Mouse (Mus musculus) G1E-ER4 (cell line): ENCODE measurements around the gene Lipc. TPM values are rescaled to one million over a fixed set of nuclear protein-coding genes. Genes with fewer than 3 reads are reported as not detected.

Experiments
- GATA1 ChIP-seq: IDR thresholded peaks from one replicate; pipeline ENCODE4 v1.8.0; 2012; ENCODE audit warnings: low read length, inconsistent platforms
- polyA plus RNA-seq: library from polyadenylated mRNA; stranded (reverse); fragments of >175 nt; gene quantifications from 2 replicates; pipeline ENCODE4 v1.2.3, GENCODE M21; 2012

Gene Lipc
- polyA plus RNA-seq, 1 experiment = not detected

DNA sequence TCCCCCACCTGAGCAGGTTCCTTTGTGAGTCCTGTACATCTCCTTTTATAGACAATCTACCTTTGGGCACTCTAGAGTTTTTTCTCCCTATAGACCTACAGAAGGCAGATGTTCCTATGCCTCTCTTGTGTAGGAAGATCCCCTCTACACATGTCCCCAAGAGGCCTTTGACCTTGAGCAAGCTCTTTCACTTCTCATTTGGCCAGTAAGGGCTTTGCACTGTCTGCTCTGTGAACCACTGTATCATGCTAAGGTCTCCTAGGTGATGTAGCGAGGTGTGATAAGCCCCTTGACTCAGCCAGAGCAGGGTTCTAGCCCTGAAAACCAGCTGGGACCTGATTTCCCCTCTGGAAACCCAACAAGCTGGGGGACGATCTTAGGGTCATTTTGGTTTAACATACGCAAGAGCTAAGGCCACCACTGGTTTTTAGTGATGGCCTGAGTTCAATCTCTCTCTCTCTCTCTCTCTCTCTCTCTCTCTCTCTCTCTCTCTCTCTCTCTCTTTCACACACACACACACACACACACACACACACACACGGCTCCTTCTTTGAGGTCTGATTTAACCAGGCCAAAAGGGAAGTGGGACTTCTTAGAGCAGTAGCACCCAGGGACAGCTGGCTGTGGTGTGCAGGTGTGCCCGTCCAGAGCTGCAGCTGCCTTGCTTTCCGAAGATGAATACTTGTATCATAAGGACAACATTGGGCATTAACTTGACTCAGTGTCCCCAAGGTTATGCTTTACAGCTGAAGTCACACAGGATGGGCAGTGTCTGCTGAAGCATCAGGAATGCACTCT is 118.7 kb downstream of the Lipc start:
- no peak for TF ChIP-seq GATA1

DNA sequence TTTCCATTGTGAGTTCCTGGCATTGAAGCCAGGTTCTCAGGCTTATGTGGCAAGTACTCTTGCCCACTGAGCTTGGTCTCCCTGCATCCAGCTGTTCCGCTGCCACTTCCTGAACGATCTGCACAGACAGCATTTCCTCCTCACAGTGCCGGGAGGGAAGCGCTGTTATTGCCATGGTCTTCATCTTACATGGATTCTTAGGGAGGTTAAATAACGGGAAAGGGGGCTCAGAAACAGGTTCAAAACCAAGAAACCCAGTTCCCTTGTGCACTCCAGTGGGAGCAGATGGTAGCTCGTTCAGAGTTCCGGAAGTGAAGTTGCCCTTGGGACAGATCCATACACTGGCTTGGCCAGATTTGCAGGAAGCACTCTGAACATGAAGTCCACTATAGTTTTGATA is 119.8 kb downstream of the Lipc start:
- TF ChIP-seq GATA1 = no peak

DNA sequence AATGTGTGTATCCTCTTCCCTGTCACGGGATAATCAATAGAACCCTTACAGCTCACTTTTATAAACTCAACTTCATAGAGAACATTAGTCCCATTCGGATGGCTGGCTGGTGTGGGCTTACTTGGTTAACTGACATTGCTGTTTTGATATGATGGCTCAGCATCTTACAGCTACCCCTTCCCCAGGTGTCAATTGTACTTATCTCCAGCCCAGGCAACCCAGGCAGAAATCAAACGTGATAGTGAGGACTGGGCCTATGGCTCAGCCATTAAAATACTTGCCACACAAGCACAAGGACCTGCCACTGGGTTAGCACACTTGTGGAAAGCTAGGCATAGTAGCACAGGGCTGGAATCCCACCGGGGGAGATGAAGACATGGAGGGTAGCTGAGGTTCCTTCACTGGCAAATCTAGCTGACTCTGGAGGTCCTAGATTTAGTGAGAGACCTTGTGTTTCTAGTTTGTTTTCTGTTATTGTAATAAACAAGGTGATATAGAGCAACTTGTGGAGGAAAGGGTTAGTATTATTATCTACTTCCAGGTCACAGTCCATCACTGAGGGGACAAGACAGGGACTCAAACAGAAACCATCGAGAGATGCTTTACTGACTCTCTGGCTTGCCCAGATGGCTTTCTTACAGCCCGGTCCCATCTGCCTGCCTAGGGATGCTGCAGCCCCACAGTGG is 121.0 kb downstream of the Lipc start:
- no peak for TF ChIP-seq GATA1

DNA sequence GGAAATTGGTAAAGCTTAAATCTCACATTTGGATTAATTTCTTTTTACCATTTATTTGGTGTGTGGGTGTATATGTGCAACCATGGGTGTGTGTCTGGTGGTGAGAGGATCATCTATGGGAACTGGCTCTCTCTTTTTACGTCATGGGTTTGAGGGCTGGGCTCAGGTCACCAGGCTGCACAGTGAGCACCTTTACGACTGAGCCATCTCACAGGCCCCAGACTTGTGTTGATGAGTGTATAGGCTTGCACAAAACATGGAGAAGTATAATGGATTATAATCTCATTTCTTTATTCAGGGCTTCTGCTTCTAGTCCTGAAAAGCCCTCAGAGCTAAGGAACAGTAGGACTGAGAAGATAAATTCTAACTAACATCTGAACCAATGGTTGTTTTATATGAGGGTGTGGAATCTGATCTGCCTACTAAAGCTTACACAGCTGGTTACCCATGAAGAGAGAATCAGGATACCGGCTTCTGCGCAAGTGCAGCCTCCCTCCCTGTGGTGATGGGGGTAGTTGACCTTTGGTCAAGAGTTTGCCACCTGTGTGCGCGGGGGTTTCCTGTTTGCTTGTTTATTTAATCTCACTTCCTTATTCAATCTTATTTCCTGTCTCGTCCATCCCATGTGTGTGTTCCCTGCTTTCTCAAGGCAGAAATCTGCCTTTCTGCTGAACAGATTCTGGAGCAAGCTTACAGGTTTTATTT is 122.1 kb downstream of the Lipc start:
- no peak for TF ChIP-seq GATA1

DNA sequence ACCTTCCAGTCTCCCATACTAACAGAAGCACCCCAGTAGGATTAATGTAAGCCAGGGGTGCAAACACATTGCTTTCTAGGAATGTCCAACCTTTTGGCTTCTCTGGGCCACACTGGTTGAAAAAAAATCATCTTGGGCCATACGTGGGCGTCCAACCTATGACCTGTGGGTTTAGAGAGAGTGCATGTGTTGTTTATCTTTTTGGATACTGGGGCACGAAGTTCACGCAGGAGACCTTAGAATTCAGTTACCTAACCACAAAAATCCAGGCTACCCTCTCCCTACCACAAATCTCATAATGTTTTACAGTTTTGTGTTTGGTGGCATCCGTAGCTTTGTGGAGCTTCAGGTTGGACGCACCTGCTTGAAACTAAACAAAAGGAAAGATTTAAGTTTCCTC is 124.1 kb downstream of the Lipc start:
- no peak for TF ChIP-seq GATA1

DNA sequence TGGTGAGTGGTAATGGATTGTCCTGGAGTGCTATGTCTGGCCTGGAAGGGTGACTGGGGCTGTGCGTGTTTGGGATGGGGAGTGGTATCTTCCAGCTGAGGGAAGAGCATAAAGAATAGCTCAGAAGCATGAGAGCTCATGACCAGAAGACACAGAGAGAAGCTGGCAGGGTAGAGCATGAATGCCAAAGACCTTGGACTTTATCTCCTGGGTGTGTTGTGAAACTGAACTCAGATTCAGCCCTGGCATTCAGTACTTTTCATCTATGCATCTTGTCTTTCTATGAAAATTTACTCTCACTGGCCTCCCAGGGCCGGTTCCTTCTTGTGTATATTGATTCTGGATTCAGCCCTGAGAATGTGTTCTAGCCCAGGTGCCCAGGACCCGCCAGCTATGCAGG is 127.9 kb downstream of the Lipc start:
- no peak for TF ChIP-seq GATA1

DNA sequence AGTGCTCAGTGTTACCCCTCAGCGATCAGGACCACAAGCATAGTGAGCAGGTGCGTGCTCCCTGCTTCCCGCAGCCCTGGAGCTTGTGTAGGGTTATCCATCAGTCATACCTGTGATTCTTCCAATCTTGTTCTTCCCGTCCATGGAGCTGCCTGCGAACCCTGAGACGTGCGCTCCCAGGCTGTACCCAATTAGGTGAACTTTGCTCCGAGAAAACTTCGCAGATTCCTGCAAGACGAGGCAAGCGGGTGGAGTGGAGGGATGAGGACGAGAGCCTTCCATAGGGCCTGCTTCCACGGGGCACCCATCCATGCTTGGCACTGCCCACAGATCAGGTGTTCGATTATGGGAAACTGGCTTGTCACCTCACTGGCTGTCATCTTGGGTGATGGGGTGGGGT is 133.3 kb downstream of the Lipc start:
- TF ChIP-seq GATA1 = no peak

DNA sequence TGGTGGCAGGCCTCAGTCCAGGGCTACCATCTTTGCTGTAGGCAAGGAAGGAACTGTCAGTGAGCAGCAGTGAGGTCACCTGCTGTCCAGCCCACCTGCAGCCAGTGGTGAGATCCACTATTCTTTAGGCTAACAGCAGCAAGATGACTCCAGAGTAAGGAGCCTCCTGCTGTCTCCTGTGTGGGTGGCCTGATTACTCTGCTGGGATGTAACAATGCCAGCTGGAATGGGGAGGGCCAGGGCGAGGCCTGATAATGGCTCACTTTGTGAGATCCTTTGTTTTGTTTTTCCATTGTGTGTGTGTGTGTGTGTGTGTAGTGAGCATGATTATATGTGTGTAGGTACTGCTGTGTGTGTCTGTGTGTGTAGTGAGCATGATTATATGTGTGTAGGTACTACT is 134.6 kb downstream of the Lipc start:
- no peak for TF ChIP-seq GATA1

- no peak for TF ChIP-seq GATA1
These were observed 135.2 kb downstream of the Lipc start for GRCm38 (mm10) chr9:70816701-70817305.

- no peak for TF ChIP-seq GATA1
These were observed 139.5 kb downstream of the Lipc start for GRCm38 (mm10) chr9:70812551-70812950.

GRCm38 (mm10) chr9:70807714-70808113 is 144.3 kb downstream of the Lipc start:
- no peak for TF ChIP-seq GATA1

DNA sequence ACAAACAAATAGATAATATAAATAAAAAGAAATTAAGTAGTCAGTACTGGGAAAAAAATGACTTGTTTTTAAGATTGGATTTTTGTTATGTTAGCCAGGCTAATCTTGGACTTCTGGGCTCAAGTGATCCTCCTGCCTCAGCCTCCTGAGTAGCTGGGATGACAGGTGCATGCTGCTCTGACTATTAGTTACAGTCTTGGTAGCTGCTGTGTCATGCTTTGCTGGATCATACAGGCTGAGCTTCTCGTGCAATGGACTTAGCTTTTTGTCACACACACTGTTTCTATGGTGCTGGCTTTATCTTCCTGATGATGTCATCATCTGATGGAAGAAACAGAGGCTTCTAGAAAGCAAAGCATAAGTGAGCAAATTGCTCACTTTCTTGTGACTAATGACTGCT is 146.0 kb downstream of the Lipc start:
- no peak for TF ChIP-seq GATA1

GRCm38 (mm10) chr9:70802816-70803215 is 149.2 kb downstream of the Lipc start:
- no peak for TF ChIP-seq GATA1

DNA sequence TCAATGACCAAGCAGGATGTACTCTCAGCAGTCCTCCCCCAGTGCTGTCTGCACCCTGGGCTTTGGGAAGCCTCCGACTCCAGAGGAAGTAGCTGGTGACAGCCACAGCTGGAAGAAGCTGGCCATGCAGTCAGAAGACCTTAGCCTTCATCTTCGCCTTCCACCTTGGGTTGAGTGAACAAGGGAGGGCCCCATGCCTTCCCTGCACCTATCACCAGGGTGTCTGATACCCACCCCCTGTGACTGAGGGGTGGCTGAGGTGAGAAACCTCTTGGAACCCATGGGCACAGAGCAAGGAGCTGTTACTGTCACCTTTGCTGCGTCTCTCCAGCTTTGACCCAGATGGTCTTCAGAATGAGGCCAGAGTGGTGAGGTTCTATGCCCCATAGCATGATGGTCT is 150.3 kb downstream of the Lipc start:
- TF ChIP-seq GATA1 = no peak

- TF ChIP-seq GATA1 = no peak
These were observed 151.3 kb downstream of the Lipc start for GRCm38 (mm10) chr9:70800588-70801315.
